Mouse (Mus musculus): ENCODE results near the gene Rnf19b. TPM values are rescaled to one million over a fixed set of nuclear protein-coding genes. Genes with fewer than 3 reads are reported as not detected.

The Rnf19b gene
- total and polyA plus RNA-seq, 3 experiments, result 75.3 to 104 (median 98.3) TPM

- H3K27ac ChIP-seq (ENCODE audit: insufficient read depth, low read depth), result no peak overlapping the region
- H3K4me1 ChIP-seq (ENCODE audit: control insufficient read depth in 1 of 2, insufficient read depth in 2 of 2), result peaks cover 6 to 9% of the 10 kb centered on the region in 2 experiments
- dilution Hi-C loops (cut with MboI; ENCODE audit: extremely low pct_ligation_motif_present, extremely low pct_unique_long_range_greater_than_20kb, low sequenced_read_pairs), result no loop called here
- in situ Hi-C loops (cut with MboI; ENCODE audit: low pct_ligation_motif_present, low pct_unique_long_range_greater_than_20kb, low sequenced_read_pairs), result no loop called here
- H3K9ac ChIP-seq (ENCODE audit: insufficient read depth, low read depth), result no peak overlapping the region
- peaks cover 71% of the 10 kb centered on the region for H3K27me3 ChIP-seq (replicated peaks)
- peak; percentile 90 for DNase-seq (ENCODE audit: extremely low read depth)
- no peak for TF ChIP-seq IRF4 (IDR thresholded peaks at IDR 0.05; ENCODE audit: low read depth, low read length)
- no peak for TF ChIP-seq UBTF (IDR thresholded peaks at IDR 0.05; ENCODE audit: low read depth, low read length)
- no peak for TF ChIP-seq CHD2 (IDR thresholded peaks at IDR 0.05; ENCODE audit: low read length)
- peak; percentile 65; the same call in 1 of the 2 replicates for TF ChIP-seq NELFE (IDR thresholded peaks at IDR 0.05; ENCODE audit: low read depth, low read length)
- peak; percentile 23 for TF ChIP-seq RAD21 (IDR thresholded peaks at IDR 0.05; ENCODE audit: low read depth, low read length)
- peak; percentile 74 for TF ChIP-seq TCF12 (IDR thresholded peaks at IDR 0.05; ENCODE audit: low read depth, low read length)
- peak; percentile 96 for TF ChIP-seq MAX (IDR thresholded peaks at IDR 0.05; ENCODE audit: low read length)
- no peak for TF ChIP-seq ZNF384 (IDR thresholded peaks at IDR 0.05; ENCODE audit: low read depth, low read length)
- peak; percentile 75 for TF ChIP-seq BHLHE40 (IDR thresholded peaks at IDR 0.05; ENCODE audit: low read depth, low read length)
- TF ChIP-seq ZMIZ1 (IDR thresholded peaks at IDR 0.05; ENCODE audit: low read depth, low read length), result no peak
- peak in 1 of 2 experiments; percentile 99; a peak in 2 of 4 replicates for TF ChIP-seq CTCF (conservative IDR thresholded peaks at IDR 0.05 in 1 of 2, IDR thresholded peaks at IDR 0.05 in 1 of 2; ENCODE audit: low read depth in 2 of 2, low read length in 2 of 2)
- TF ChIP-seq TBP (conservative IDR thresholded peaks at IDR 0.05; ENCODE audit: low read depth, low read length), result no peak
- no peak for TF ChIP-seq MXI1 (IDR thresholded peaks at IDR 0.05; ENCODE audit: low read depth, low read length)
- TF ChIP-seq E2F4 (IDR thresholded peaks at IDR 0.05; ENCODE audit: insufficient replicate concordance, low read depth, low read length), result no peak
- TF ChIP-seq JUN (IDR thresholded peaks at IDR 0.05; ENCODE audit: insufficient read depth, low read depth, low read length), result no peak
- peak; percentile 71 for TF ChIP-seq MYC (IDR thresholded peaks at IDR 0.05; ENCODE audit: low read depth, low read length)
- TF ChIP-seq EP300 (IDR thresholded peaks at IDR 0.05; ENCODE audit: low read length), result no peak
- no peak for TF ChIP-seq POLR2A (IDR thresholded peaks at IDR 0.05; ENCODE audit: low read depth, low read length)
- no peak for TF ChIP-seq ZKSCAN1 (IDR thresholded peaks at IDR 0.05; ENCODE audit: borderline replicate concordance, low read depth, low read length)
- no peak for TF ChIP-seq ETS1 (conservative IDR thresholded peaks at IDR 0.05; ENCODE audit: low read depth, low read length)
- TF ChIP-seq SMC3 (IDR thresholded peaks at IDR 0.05; ENCODE audit: low read depth, low read length), result peak; percentile 66
- H3K36me3 ChIP-seq (replicated peaks in 1 of 2; ENCODE audit: control insufficient read depth in 1 of 2, insufficient read depth in 1 of 2, low read length in 1 of 2), result no peaks in the 10 kb centered on the region
- no peak overlapping the region for H3K4me3 ChIP-seq (replicated peaks in 1 of 3; ENCODE audit: low read depth in 2 of 3, low read length in 2 of 3, poor library complexity in 1 of 3)
- H3K9me3 ChIP-seq (replicated peaks; ENCODE audit: low read length), result peaks cover 10% of the 10 kb centered on the region
- H3K79me2 ChIP-seq (replicated peaks; ENCODE audit: control insufficient read depth, extremely low read depth, insufficient read depth, poor library complexity, severe bottlenecking), result no peaks in the 10 kb centered on the region
- H3K4me2 ChIP-seq (ENCODE audit: insufficient read depth, low read depth, poor library complexity, severe bottlenecking), result no peak overlapping the region
Observed at GRCm38 (mm10) chr4:129113083-129113988, 55.3 kb downstream of the Rnf19b start.

Measured in CH12.LX (cell line).